Mouse (Mus musculus): ENCODE measurements around the gene Dnah10. TPM values are rescaled to one million over a fixed set of nuclear protein-coding genes. Genes with fewer than 3 reads are reported as not detected.

Dnah10 gene
- total RNA-seq, 2 experiments from 2014 or later, result 0.32 to 0.38 TPM

- no peak overlapping the region for H3K27ac ChIP-seq
Measured at GRCm38 (mm10) chr5:124835218-124835617, 110.3 kb downstream of the Dnah10 start.

GRCm38 (mm10) chr5:124836075-124836474 is 111.2 kb downstream of the Dnah10 start:
- Histone ChIP-seq H3K4me3 (no peak overlapping the region), H3K27ac (peak overlapping the region; percentile 5; the same call in 1 of the 2 replicates)
- no peak for DNase-seq (ENCODE audit: low spot score in 2 of 2)
- no peak for TF ChIP-seq CTCF (conservative IDR thresholded peaks at IDR 0.05)

More at GRCm38 (mm10) chr5:124835218-124835617, 110.3 kb downstream of the Dnah10 start:
- TF ChIP-seq CTCF (conservative IDR thresholded peaks at IDR 0.05), result no peak
- DNase-seq (ENCODE audit: low spot score in 2 of 2), result peak in 1 of 2 experiments; percentile 26
- no peak overlapping the region for H3K4me3 ChIP-seq

DNA sequence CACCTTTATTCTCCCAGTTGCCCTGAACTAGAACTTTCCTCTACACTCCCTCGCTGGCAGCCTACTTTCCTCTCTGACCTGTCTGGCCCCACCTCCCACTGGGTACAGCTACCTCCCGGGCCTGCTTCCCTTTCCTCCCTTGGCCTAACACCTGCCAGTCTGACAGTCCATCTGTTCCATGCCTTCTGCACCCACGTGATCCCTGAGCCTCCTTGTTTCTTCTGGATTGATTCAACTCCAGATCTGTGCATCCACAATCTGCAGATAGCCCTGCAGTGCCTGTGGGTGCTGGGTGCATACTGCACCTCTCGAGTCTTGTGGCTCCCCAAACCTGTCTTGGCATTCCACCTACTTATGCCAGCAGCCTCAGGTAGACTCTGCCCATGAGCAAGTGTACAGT is 111.7 kb downstream of the Dnah10 start:
- peak in 1 of 2 experiments; percentile 60 for DNase-seq (ENCODE audit: low spot score in 2 of 2)
- no peak overlapping the region for H3K4me3 ChIP-seq
- no peak for TF ChIP-seq CTCF (conservative IDR thresholded peaks at IDR 0.05)
- peak overlapping the region; percentile 5; the same call in 1 of the 2 replicates for H3K27ac ChIP-seq

- Histone ChIP-seq H3K27ac (peak overlapping the region; percentile 43; the same call in 1 of the 2 replicates), H3K4me3 (no peak overlapping the region)
- no peak for TF ChIP-seq CTCF (conservative IDR thresholded peaks at IDR 0.05)
- DNase-seq (ENCODE audit: low spot score in 2 of 2), result no peak
Measured at GRCm38 (mm10) chr5:124840202-124840601, 115.3 kb downstream of the Dnah10 start.

- no peak for DNase-seq (ENCODE audit: low spot score in 2 of 2)
- no peak for TF ChIP-seq CTCF (conservative IDR thresholded peaks at IDR 0.05)
- Histone ChIP-seq H3K27ac (peak overlapping the region; percentile 43), H3K4me3 (no peak overlapping the region)
Measured at GRCm38 (mm10) chr5:124840669-124841068, 115.8 kb downstream of the Dnah10 start.

- no peak overlapping the region for H3K27ac ChIP-seq
- no peak for TF ChIP-seq CTCF (conservative IDR thresholded peaks at IDR 0.05)
- DNase-seq (ENCODE audit: low spot score in 2 of 2), result no peak
Measured at GRCm38 (mm10) chr5:124843386-124843785, 118.5 kb downstream of the Dnah10 start.

GRCm38 (mm10) chr5:124844929-124845328 is 120.0 kb downstream of the Dnah10 start:
- DNase-seq (ENCODE audit: low spot score in 2 of 2), result no peak
- TF ChIP-seq CTCF (conservative IDR thresholded peaks at IDR 0.05), result no peak
- Histone ChIP-seq H3K4me3 (no peak overlapping the region), H3K27ac (no peak overlapping the region)

More at GRCm38 (mm10) chr5:124843386-124843785, 118.5 kb downstream of the Dnah10 start:
- no peak overlapping the region for H3K4me3 ChIP-seq

GRCm38 (mm10) chr5:124847014-124847413 is 122.1 kb downstream of the Dnah10 start:
- no peak overlapping the region for H3K4me3 ChIP-seq
- DNase-seq (ENCODE audit: low spot score in 2 of 2), result no peak
- no peak overlapping the region for H3K27ac ChIP-seq
- TF ChIP-seq CTCF (conservative IDR thresholded peaks at IDR 0.05), result no peak

DNA sequence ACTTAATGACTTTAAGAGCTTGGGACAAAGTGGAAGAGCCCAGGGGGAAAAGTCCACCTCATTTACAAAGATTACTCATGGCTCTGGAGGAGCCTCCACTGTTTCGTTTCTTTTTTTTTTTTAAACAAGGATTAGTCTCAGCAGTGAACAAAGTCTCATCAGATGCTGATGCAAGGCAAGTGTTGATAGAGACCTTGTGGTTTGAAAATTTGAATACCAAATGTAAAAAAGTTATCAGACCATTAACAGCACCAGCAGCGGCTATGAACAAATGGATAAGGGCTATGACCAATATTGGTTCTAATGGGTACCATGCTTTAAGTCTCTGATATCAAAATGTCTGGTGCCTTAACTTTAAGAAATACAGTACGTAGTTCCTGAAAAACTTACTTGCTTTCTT is 124.1 kb downstream of the Dnah10 start:
- DNase-seq (ENCODE audit: low spot score in 2 of 2), result no peak
- H3K27ac ChIP-seq, result no peak overlapping the region
- no peak overlapping the region for H3K4me3 ChIP-seq
- no peak for TF ChIP-seq CTCF (conservative IDR thresholded peaks at IDR 0.05)

GRCm38 (mm10) chr5:124851572-124851971 is 126.7 kb downstream of the Dnah10 start:
- no peak overlapping the region for H3K4me3 ChIP-seq
- H3K27ac ChIP-seq, result no peak overlapping the region; the same call in 1 of the 2 replicates
- no peak for DNase-seq (ENCODE audit: low spot score in 2 of 2)
- no peak for TF ChIP-seq CTCF (conservative IDR thresholded peaks at IDR 0.05)

DNA sequence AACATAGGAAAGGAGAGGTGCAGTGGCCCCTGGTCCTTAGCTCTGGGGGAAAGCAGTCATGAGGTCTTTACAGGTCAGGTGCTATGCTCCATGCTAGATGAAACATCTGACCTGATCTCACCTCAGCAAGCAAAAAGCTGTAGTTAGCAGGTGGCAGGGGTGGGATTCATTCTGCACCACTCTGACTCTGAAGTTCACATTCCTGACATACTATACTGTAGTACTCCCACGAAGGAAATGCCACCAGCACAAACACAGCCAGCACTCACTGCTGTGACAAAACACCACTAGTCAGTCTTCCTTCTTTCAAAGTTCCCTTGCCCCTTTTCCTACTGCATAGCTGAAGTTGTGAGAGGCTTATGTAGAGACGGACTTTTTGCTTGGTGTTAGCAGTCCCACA is 127.4 kb downstream of the Dnah10 start:
- Histone ChIP-seq H3K27ac (no peak overlapping the region), H3K4me3 (no peak overlapping the region)
- no peak for TF ChIP-seq CTCF (conservative IDR thresholded peaks at IDR 0.05)
- DNase-seq (ENCODE audit: low spot score in 2 of 2), result no peak

DNA sequence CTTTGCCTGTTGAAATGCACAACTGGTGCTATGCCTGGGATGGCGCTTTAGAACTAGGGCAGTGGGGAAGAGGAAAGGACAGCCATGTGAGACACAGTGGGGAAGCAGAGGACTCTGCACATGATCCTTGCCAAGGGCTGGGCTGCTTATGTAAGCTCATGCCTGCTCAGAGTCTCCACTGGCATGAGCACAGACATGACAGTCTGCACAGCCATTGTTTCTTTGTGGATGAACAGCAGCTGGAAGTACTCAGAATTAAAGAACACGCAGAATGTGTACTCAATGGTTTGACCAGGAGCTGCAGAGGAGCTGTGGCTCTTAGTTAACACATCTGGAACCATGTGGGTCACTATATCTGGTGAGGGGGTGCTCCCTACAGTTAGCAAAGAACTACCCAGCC is 128.2 kb downstream of the Dnah10 start:
- no peak for TF ChIP-seq CTCF (conservative IDR thresholded peaks at IDR 0.05)
- no peak for DNase-seq (ENCODE audit: low spot score in 2 of 2)
- Histone ChIP-seq H3K27ac (peak overlapping the region; percentile 12; the same call in 1 of the 2 replicates), H3K4me3 (no peak overlapping the region)

GRCm38 (mm10) chr5:124854202-124854601 is 129.3 kb downstream of the Dnah10 start:
- TF ChIP-seq CTCF (conservative IDR thresholded peaks at IDR 0.05), result no peak
- H3K27ac ChIP-seq, result no peak overlapping the region
- DNase-seq (ENCODE audit: low spot score in 2 of 2), result no peak
- no peak overlapping the region for H3K4me3 ChIP-seq

DNA sequence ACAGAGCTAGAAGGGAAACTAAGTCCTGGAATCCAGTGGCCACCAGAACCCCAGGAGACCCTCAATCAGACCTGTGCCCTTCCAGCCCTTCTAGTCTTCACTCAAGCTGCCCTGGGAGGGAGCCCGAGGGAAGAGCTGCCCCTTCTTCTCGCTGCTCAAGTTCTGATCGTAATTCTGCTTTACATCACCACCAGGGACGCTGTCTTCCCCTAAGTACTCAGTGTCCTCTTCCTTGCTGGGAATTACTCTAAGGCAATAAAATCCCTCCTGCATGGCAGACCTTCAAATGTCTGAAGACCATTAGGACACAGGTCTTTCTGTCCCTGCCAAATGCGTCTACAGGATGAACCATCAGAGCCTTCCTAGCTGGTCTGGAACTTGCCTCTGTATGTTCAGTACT is 135.1 kb downstream of the Dnah10 start:
- no peak for DNase-seq (ENCODE audit: low spot score in 2 of 2)
- H3K4me3 ChIP-seq, result peak overlapping the region; percentile 93
- H3K27ac ChIP-seq, result no peak overlapping the region
- TF ChIP-seq CTCF (conservative IDR thresholded peaks at IDR 0.05), result peak; percentile 84

Measured in layer of hippocampus, adult 2 months (tissue).